Mouse (Mus musculus) midbrain, embryonic 11.5 days (tissue): Measurements from ENCODE around the gene Cbr4. TPM values are rescaled to one million over a fixed set of nuclear protein-coding genes. Genes with fewer than 3 reads are reported as not detected.

Experiments used
- ATAC-seq: fragments of 200-750 bp; cut with Nextera tagmentation; 2 replicates; pipeline ENCODE4 v1.8.0; 2017; ENCODE audit warnings: moderate TSS enrichment, moderate library complexity; ENCODE audit not compliant: low FRiP score
- DNase-seq: peaks from one replicate; pipeline ENCODE4 v3.0.0; 2015; ENCODE audit warnings: low spot score; ENCODE audit errors: missing footprints
- H3K27ac ChIP-seq: fragments of 300-500 bp; sonication (generic); 2 replicates; pipeline ENCODE4 v1.5.1; 2014; ENCODE audit warnings: low read depth, low read length
- H3K27me3 ChIP-seq: fragments of 300-500 bp; sonication (generic); 2 replicates; pipeline ENCODE4 v1.6.1; 2014; ENCODE audit warnings: mild to moderate bottlenecking, low read length, moderate library complexity, mixed read lengths; ENCODE audit not compliant: control insufficient read depth, insufficient read depth
- H3K36me3 ChIP-seq: fragments of 300-500 bp; sonication (generic); 2 replicates; pipeline ENCODE4 v1.6.1; 2014; ENCODE audit warnings: mild to moderate bottlenecking, low read length, moderate library complexity, mixed read lengths; ENCODE audit not compliant: control insufficient read depth, insufficient read depth
- H3K4me1 ChIP-seq: fragments of 300-500 bp; sonication (generic); 2 replicates; pipeline ENCODE4 v1.6.1; 2014; ENCODE audit warnings: low read length; ENCODE audit not compliant: control insufficient read depth, insufficient read depth
- H3K4me2 ChIP-seq: fragments of 300-500 bp; sonication (generic); 2 replicates; pipeline ENCODE4 v1.6.1; 2014; ENCODE audit warnings: mild to moderate bottlenecking, moderate library complexity
- H3K4me3 ChIP-seq: fragments of 300-500 bp; sonication (generic); 2 replicates; pipeline ENCODE4 v1.5.1; 2014; ENCODE audit warnings: low read depth, low read length
- H3K9ac ChIP-seq: fragments of 300-500 bp; sonication (generic); 2 replicates; pipeline ENCODE4 v1.6.1; 2014; ENCODE audit warnings: low read length
- H3K9me3 ChIP-seq: fragments of 300-500 bp; sonication (generic); 2 replicates; pipeline ENCODE4 v1.6.1; 2016; ENCODE audit warnings: low read length; ENCODE audit not compliant: control insufficient read depth
- WGBS: fragments of 180-500 bp; shearing (Covaris S2); extraction: QIAGEN DNeasy Blood & Tissue Kit; methylation state at CpG from one replicate; pipeline ENCODE4 v1.1.7; 2014; 5-methylcytosine and 5-hydroxymethylcytosine counted together
- polyA plus RNA-seq: library from polyadenylated mRNA; unstranded; fragments of >200 nt; fragmentation: Nextera tagmentation; extraction: Ambion mirVana; gene quantifications from 2 replicates; pipeline ENCODE4 v1.2.1, GENCODE M21; 2014

Gene Cbr4
- polyA plus RNA-seq, 1 experiment from 2014 or later: 27.1 TPM

GRCm38 (mm10) chr8:61552221-61552620 lies 64.7 kb downstream of the Cbr4 start:
- 71% methylated on average over 6 of the region's 6 CpGs for WGBS
- H3K36me3 ChIP-seq: peaks cover 19% of the 10 kb centered on the region
- H3K9me3 ChIP-seq: peaks cover 7% of the 10 kb centered on the region
- H3K27ac ChIP-seq: no peak overlapping the region
- ATAC-seq: no peak
- H3K4me2 ChIP-seq: no peak overlapping the region
- H3K4me1 ChIP-seq: peaks cover 3% of the 10 kb centered on the region; the same call in 1 of the 2 replicates
- no peak overlapping the region for H3K9ac ChIP-seq
- H3K27me3 ChIP-seq: no peaks in the 10 kb centered on the region
- peak; percentile 83 for DNase-seq
- no peak overlapping the region for H3K4me3 ChIP-seq

- Histone ChIP-seq H3K27me3 (no peaks in the 10 kb centered on the region), H3K4me3 (no peak overlapping the region), H3K4me1 (peaks cover 3% of the 10 kb centered on the region; the same call in 1 of the 2 replicates), H3K9me3 (peaks cover 7% of the 10 kb centered on the region), H3K36me3 (peaks cover 19% of the 10 kb centered on the region), H3K9ac (no peak overlapping the region), H3K4me2 (no peak overlapping the region), H3K27ac (no peak overlapping the region)
- 84% methylated on average over 8 of the region's 8 CpGs for WGBS
- DNase-seq (peak; percentile 72), ATAC-seq (no peak)
These were observed 65.3 kb downstream of the Cbr4 start for GRCm38 (mm10) chr8:61552755-61553402.

GRCm38 (mm10) chr8:61555343-61555742 lies 67.8 kb downstream of the Cbr4 start:
- Histone ChIP-seq H3K27me3 (no peaks in the 10 kb centered on the region), H3K4me2 (no peak overlapping the region), H3K27ac (0 out of 2 replicates have a peak overlapping the region, but pooled peaks have one; percentile 3), H3K4me3 (no peak overlapping the region), H3K36me3 (peaks cover under 1% of the 10 kb centered on the region; the same call in 1 of the 2 replicates), H3K9ac (no peak overlapping the region), H3K9me3 (no peaks in the 10 kb centered on the region), H3K4me1 (peaks cover 3% of the 10 kb centered on the region)
- WGBS: 48% methylated on average over 6 of the region's 6 CpGs
- peak; percentile 56 for ATAC-seq
- DNase-seq: no peak

- DNase-seq (no peak), ATAC-seq (peak; percentile 54; the same call in 1 of the 2 replicates)
- no peaks in the 10 kb centered on the region for H3K9me3 ChIP-seq
- peaks cover 3% of the 10 kb centered on the region for H3K4me1 ChIP-seq
- H3K4me3 ChIP-seq: no peak overlapping the region
- no peak overlapping the region for H3K27ac ChIP-seq
- H3K27me3 ChIP-seq: no peaks in the 10 kb centered on the region
- no peaks in the 10 kb centered on the region for H3K36me3 ChIP-seq
- H3K9ac ChIP-seq: no peak overlapping the region
- 60% methylated on average over 8 of the region's 8 CpGs for WGBS
- H3K4me2 ChIP-seq: no peak overlapping the region
These were observed 68.7 kb downstream of the Cbr4 start for GRCm38 (mm10) chr8:61556219-61556618.
